7 mouse cellular contexts compared by ENCODE assay signal in the genomic region with DNA sequence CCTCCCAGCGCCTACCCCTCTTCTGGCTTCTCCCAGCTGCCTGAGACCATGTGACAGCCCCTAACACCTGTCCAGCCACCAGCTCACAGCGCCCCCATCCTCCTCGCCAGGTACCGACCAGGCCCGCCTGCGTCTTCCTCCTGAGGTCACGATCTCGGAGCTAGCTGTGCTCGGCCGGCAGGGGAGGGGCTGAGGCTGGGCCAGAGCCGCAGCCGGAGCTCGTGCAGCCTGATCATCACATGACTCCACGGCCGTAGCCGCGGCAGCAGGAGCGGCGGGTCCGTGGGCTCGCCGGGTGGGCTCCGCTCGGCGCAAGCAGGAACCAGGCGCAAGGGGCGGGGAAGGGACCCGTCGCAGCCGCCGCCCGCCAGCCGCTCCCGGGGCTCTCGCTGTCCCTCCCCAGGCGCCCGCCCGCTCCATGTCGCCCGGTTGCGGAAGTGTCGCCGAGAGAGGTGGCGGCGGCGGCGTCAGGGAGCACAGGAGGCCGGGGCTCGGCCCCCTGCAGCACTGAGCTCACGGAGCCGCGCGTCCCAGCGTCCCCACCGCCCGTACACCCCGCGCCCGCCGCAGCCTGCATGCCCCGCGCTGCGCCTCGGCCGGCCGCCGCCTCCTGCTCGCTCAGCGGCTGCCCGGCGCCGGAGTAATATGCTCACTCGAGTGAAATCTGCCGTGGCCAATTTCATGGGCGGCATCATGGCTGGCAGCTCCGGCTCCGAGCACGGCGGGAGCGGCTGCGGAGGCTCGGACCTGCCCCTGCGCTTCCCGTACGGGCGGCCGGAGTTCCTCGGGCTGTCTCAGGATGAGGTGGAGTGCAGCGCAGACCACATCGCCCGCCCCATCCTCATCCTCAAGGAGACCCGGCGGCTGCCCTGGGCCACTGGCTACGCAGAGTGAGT. TPM values are rescaled to one million over a fixed set of nuclear protein-coding genes. Genes with fewer than 3 reads are reported as not detected.
DNase-seq lines count a peak whose midpoint lies in the region; ATAC-seq and TF ChIP-seq lines count a peak whose summit lies in the region.

A gene (plus strand): TSS at position 222 of the 896 bp plus-strand sequence.

- H3K4me1 ChIP-seq in embryonic facial prominence, embryonic 12.5 days: peaks cover 10% of the 10 kb centered on the region
- H3K4me1 ChIP-seq in limb, embryonic 14.5 days (ENCODE audit: control insufficient read depth, insufficient read depth, low read length): peaks cover 8% of the 10 kb centered on the region; the same call in 1 of the 2 replicates
- peaks cover 17% of the 10 kb centered on the region for H3K4me1 ChIP-seq in midbrain, embryonic 15.5 days
- H3K4me1 ChIP-seq in spleen, adult 2 months (ENCODE audit: control insufficient read depth, insufficient read depth, insufficient read length): no peaks in the 10 kb centered on the region; the same call in none of the 2 replicates

- H3K4me2 ChIP-seq in embryonic facial prominence, embryonic 12.5 days (replicated peaks): peak within 1 kb of the TSS; percentile 98
- peak within 1 kb of the TSS; percentile 95 for H3K4me2 ChIP-seq in limb, embryonic 14.5 days (replicated peaks; ENCODE audit: low read depth, low read length, severe bottlenecking)
- peak within 1 kb of the TSS; percentile 94 for H3K4me2 ChIP-seq in midbrain, embryonic 15.5 days

- TF ChIP-seq CTCF in spleen, adult 2 months (IDR thresholded peaks at IDR 0.05; ENCODE audit: extremely low read depth, insufficient read depth, insufficient read length, insufficient replicate concordance): peak; percentile 14; the same call in 1 of the 2 replicates

- peak within 1 kb of the TSS; percentile 50 for H3K27ac ChIP-seq in embryonic facial prominence, embryonic 12.5 days
- 0 out of 2 replicates have a peak within 1 kb of the TSS, but pooled peaks have one; percentile 35 for H3K27ac ChIP-seq in limb, embryonic 14.5 days (replicated peaks; ENCODE audit: low read depth, low read length)
- H3K27ac ChIP-seq in midbrain, embryonic 15.5 days: peak within 1 kb of the TSS; percentile 90
- peak within 1 kb of the TSS; percentile 89 for H3K27ac ChIP-seq in spleen, adult 2 months (ENCODE audit: insufficient read depth, low read length)

- under 1% methylated on average over 78 of the region's 94 CpGs for WGBS in embryonic facial prominence, embryonic 12.5 days
- under 1% methylated on average over 84 of the region's 94 CpGs for WGBS in limb, embryonic 14.5 days
- under 1% methylated on average over 94 of the region's 94 CpGs for WGBS in midbrain, embryonic 15.5 days
- under 1% methylated on average over 79 of the region's 94 CpGs for WGBS in spleen, adult 2 months

- H3K9ac ChIP-seq in embryonic facial prominence, embryonic 12.5 days: peak within 1 kb of the TSS; percentile 73
- peak within 1 kb of the TSS; percentile 61 for H3K9ac ChIP-seq in limb, embryonic 14.5 days (ENCODE audit: low read depth, low read length, severe bottlenecking)
- H3K9ac ChIP-seq in midbrain, embryonic 15.5 days: peak within 1 kb of the TSS; percentile 98

- ATAC-seq in embryonic facial prominence, embryonic 12.5 days (ENCODE audit: insufficient number of reproducible peaks, insufficient read depth, low FRiP score, low TSS enrichment): peak; percentile 73
- peak; percentile 75 for ATAC-seq in limb, embryonic 14.5 days (ENCODE audit: low FRiP score, low read depth)
- ATAC-seq in midbrain, embryonic 15.5 days (replicated peaks): peak; percentile 86

- DNase-seq in adrenal gland, postnatal 14 days: peak; percentile 83
- DNase-seq in heart, adult 9 months (ENCODE audit: low spot score in 2 of 2): peak; percentile 64 to 76
- peak; percentile 90 for DNase-seq in kidney, adult 9 months
- peak; percentile 26 for DNase-seq in limb, embryonic 14.5 days (ENCODE audit: low spot score)
- peak in 1 of 2 experiments; percentile 59 for DNase-seq in spleen, adult 2 months (ENCODE audit: low read depth in 1 of 2, low spot score in 2 of 2)

- no peak for TF ChIP-seq POLR2A in limb, embryonic 14.5 days (IDR thresholded peaks at IDR 0.05; ENCODE audit: borderline replicate concordance, extremely low read depth, insufficient read depth, insufficient read length)
- no peak; the same call in 1 of the 2 replicates for TF ChIP-seq POLR2A in spleen, adult 2 months (IDR thresholded peaks at IDR 0.05; ENCODE audit: low read depth, low read length)

- no peaks in the 10 kb centered on the region for H3K36me3 ChIP-seq in embryonic facial prominence, embryonic 12.5 days
- no peaks in the 10 kb centered on the region for H3K36me3 ChIP-seq in limb, embryonic 14.5 days (ENCODE audit: control insufficient read depth, insufficient read depth, low read length)
- no peaks in the 10 kb centered on the region for H3K36me3 ChIP-seq in midbrain, embryonic 15.5 days (replicated peaks)
- H3K36me3 ChIP-seq in spleen, adult 2 months (ENCODE audit: control insufficient read depth, insufficient read depth, low read length): no peaks in the 10 kb centered on the region

- H3K9me3 ChIP-seq in embryonic facial prominence, embryonic 12.5 days: no peaks in the 10 kb centered on the region
- no peaks in the 10 kb centered on the region for H3K9me3 ChIP-seq in limb, embryonic 14.5 days (ENCODE audit: control insufficient read depth, low read length)
- H3K9me3 ChIP-seq in midbrain, embryonic 15.5 days: no peaks in the 10 kb centered on the region

- peak within 1 kb of the TSS; percentile 56 for H3K4me3 ChIP-seq in embryonic facial prominence, embryonic 12.5 days
- peak within 1 kb of the TSS; percentile 67 for H3K4me3 ChIP-seq in limb, embryonic 14.5 days (replicated peaks; ENCODE audit: low read length)
- peak within 1 kb of the TSS; percentile 93 for H3K4me3 ChIP-seq in midbrain, embryonic 15.5 days
- H3K4me3 ChIP-seq in spleen, adult 2 months (ENCODE audit: extremely low read depth, insufficient read depth, insufficient read length): peak within 1 kb of the TSS; percentile 73

- H3K27me3 ChIP-seq in embryonic facial prominence, embryonic 12.5 days: peaks cover 20% of the 10 kb centered on the region
- H3K27me3 ChIP-seq in limb, embryonic 14.5 days (ENCODE audit: control insufficient read depth, insufficient read depth, low read length): 0 out of 2 replicates have a peak, but pooled peaks cover 8% of the 10 kb centered on the region
- H3K27me3 ChIP-seq in midbrain, embryonic 15.5 days (replicated peaks): no peaks in the 10 kb centered on the region
- H3K27me3 ChIP-seq in spleen, adult 2 months (ENCODE audit: control insufficient read depth, insufficient read depth, low read length): peaks cover 7% of the 10 kb centered on the region

RNA-seq across cellular contexts. Expression of the gene that starts here (rescaled TPM):
- total RNA-seq in adrenal gland, postnatal 14 days (2021): 16.9 and 17.3 TPM in 2 replicates
- 5.2 and 5.3 TPM in 2 replicates for polyA plus RNA-seq in embryonic facial prominence, embryonic 12.5 days (2016; fragmentation: Nextera tagmentation; extraction: Ambion mirVana)
- polyA plus RNA-seq in limb, embryonic 14.5 days (2012; rRNA removed): 2.2 and 2.3 TPM in 2 replicates
- 3.4 and 3.5 TPM in 2 replicates for polyA plus RNA-seq in limb, embryonic 14.5 days (2014; fragmentation: Nextera tagmentation; extraction: Ambion mirVana)
- polyA plus RNA-seq in midbrain, embryonic 15.5 days (2015; fragmentation: Nextera tagmentation; extraction: Ambion mirVana): 20.7 and 21.4 TPM in 2 replicates
- polyA plus RNA-seq in spleen, adult 2 months (2012; rRNA removed): 9.7 and 13.9 TPM in 2 replicates

Comparison
In these comparisons a context has a peak if more than half of its experiments do, and no peak if none do; other contexts are left out.
1. H3K27ac ChIP-seq: peak in every context shown above with its lines; median percentile 90 in midbrain, embryonic 15.5 days; 89 in spleen, adult 2 months; 50 in embryonic facial prominence, embryonic 12.5 days; 35 in limb, embryonic 14.5 days.